Mouse (Mus musculus): ENCODE data around the gene Ifit3.

DNA sequence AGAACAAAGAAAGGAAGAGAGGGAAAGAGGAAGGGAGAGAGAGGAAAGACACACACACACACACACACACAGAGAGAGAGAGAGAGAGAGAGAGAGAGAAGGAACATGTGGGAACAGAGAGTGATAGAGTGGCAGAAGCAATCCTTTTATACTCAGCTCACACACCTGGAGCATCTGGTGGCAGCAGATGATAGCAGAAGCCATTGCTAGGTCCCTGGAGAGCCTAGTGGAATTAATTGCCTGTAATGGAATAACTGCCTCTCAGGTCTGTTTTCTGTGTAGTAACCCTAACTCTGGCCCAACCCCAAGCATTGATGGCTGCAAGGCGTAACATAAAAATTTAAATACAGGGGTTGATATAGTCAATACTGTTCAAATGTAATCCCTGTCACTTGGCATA, 12.3 kb upstream of the Ifit3 start:
- TF ChIP-seq EP300 (IDR thresholded peaks at IDR 0.05; ENCODE audit: insufficient read depth, low read depth, low read length), result no peak
- no peak for TF ChIP-seq POLR2A (IDR thresholded peaks at IDR 0.05; ENCODE audit: insufficient read depth, low read depth, low read length)

Measured in heart, adult 2 months (tissue).